Mouse (Mus musculus) heart, embryonic 16.5 days (tissue): ENCODE measurements at regions not wholly inside any gene's neighbourhood (a gene's known extent, or its start where the extent isn't known, plus 50 kb on each side); places are given as distances from the start of the nearest gene placed in this dataset.

Experiments
- ATAC-seq: fragments of 200-750 bp; cut with Nextera tagmentation; replicated peaks from 2 replicates; pipeline ENCODE4 v1.8.0; 2017; ENCODE audit warnings: moderate number of reproducible peaks; ENCODE audit not compliant: insufficient read depth, low FRiP score; ENCODE audit errors: extremely low read depth
- H3K27ac ChIP-seq: fragments of 300-500 bp; sonication (generic); 2 replicates; pipeline ENCODE4 v1.5.1; 2014; ENCODE audit warnings: mild to moderate bottlenecking, low read length, control low read depth, moderate library complexity
- H3K27me3 ChIP-seq: fragments of 300-500 bp; sonication (generic); 2 replicates; pipeline ENCODE4 v1.6.1; 2014; ENCODE audit warnings: low read length, mixed read lengths; ENCODE audit not compliant: control insufficient read depth, insufficient read depth
- H3K36me3 ChIP-seq: fragments of 300-500 bp; sonication (generic); 2 replicates; pipeline ENCODE4 v1.6.1; 2014; ENCODE audit not compliant: control insufficient read depth, insufficient read depth
- H3K4me1 ChIP-seq: fragments of 300-500 bp; sonication (generic); 2 replicates; pipeline ENCODE4 v1.6.1; 2014; ENCODE audit warnings: low read length, mixed read lengths; ENCODE audit not compliant: control insufficient read depth, insufficient read depth
- H3K4me2 ChIP-seq: fragments of 300-500 bp; sonication (generic); 2 replicates; pipeline ENCODE4 v1.6.1; 2014; ENCODE audit warnings: low read depth, mild to moderate bottlenecking, control low read depth, low read length
- H3K4me3 ChIP-seq: fragments of 300-500 bp; sonication (generic); 2 replicates; pipeline ENCODE4 v1.5.1; 2014; ENCODE audit warnings: mild to moderate bottlenecking, control low read depth, low read length
- H3K9ac ChIP-seq: fragments of 300-500 bp; sonication (generic); 2 replicates; pipeline ENCODE4 v1.6.1; 2014; ENCODE audit warnings: low read length, control low read depth
- H3K9me3 ChIP-seq: fragments of 300-500 bp; sonication (generic); replicated peaks from 2 replicates; pipeline ENCODE4 v1.6.1; 2016; ENCODE audit warnings: low read length; ENCODE audit not compliant: control insufficient read depth
- WGBS: fragments of 180-500 bp; shearing (Covaris S2); extraction: QIAGEN DNeasy Blood & Tissue Kit; methylation state at CpG from one replicate; pipeline ENCODE4 v1.1.7; 2014; 5-methylcytosine and 5-hydroxymethylcytosine counted together

DNA sequence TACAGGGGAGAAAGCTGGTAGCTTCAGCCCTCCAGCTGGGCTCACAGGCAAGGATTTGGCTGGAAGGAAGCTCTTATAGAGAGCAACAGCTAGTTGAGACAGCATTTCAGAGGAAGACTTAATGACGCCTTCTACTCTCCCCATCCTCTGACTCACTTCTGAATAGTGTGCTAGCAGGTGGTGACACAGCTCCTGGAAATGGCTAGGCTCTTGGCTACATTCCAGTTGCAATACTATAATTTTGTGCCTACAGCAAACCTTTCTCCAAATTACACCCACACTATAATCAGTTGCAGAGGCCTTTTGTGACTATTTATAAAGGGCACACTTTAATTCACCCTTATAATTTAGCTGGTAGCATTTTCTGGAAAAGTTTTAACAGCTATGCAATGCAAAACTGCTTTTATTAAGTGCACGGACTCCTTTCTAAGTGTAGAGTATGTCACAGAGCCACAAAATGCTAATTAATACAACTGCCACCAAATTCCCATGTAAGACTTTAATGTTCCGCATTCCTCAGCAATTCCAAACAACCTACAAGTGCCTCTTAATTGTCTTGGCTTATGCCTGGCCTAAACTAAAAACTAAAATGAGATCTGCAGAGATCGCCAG is 175.2 kb downstream of the Gnat3 start:
- Histone ChIP-seq H3K9ac (no peak overlapping the region), H3K4me2 (no peak overlapping the region), H3K36me3 (no peaks in the 10 kb centered on the region), H3K4me3 (no peak overlapping the region), H3K9me3 (no peaks in the 10 kb centered on the region), H3K4me1 (no peaks in the 10 kb centered on the region), H3K27me3 (no peaks in the 10 kb centered on the region), H3K27ac (no peak overlapping the region)
- ATAC-seq: no peak
- 71% methylated on average over 4 of the region's 4 CpGs for WGBS

GRCm38 (mm10) chr5:18152241-18152640 is 189.9 kb downstream of the Gnat3 start:
- H3K4me1 ChIP-seq: no peaks in the 10 kb centered on the region
- ATAC-seq: no peak
- no peaks in the 10 kb centered on the region for H3K9me3 ChIP-seq
- no peak overlapping the region for H3K27ac ChIP-seq
- no peaks in the 10 kb centered on the region for H3K27me3 ChIP-seq
- H3K4me2 ChIP-seq: no peak overlapping the region
- H3K4me3 ChIP-seq: no peak overlapping the region
- no peaks in the 10 kb centered on the region for H3K36me3 ChIP-seq
- H3K9ac ChIP-seq: no peak overlapping the region
- 44% methylated on average over 1 of the region's 1 CpGs for WGBS

DNA sequence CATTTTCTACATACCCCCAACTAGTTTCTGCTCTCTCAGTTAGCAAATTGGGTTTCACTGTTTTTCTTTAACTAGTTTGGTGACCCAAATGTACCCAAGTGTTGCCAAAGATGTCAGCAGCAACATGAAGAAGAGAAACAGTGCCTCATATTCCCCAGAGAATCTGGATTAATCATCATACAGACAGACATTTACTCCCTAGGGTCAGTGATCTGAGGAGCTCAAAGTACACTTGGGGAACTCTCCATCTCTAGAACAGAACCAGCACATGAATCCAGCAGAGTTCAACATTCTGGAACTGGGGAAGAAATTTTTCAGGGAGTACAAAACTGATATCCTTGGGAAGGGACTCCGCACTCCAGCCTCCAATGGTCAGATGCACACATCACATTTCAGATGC is 191.4 kb downstream of the Gnat3 start:
- H3K9ac ChIP-seq: no peak overlapping the region
- H3K4me2 ChIP-seq: no peak overlapping the region
- 97% methylated on average over 1 of the region's 1 CpGs for WGBS
- no peak for ATAC-seq
- no peak overlapping the region for H3K27ac ChIP-seq
- H3K4me3 ChIP-seq: no peak overlapping the region
- no peaks in the 10 kb centered on the region for H3K9me3 ChIP-seq
- no peaks in the 10 kb centered on the region for H3K36me3 ChIP-seq
- H3K4me1 ChIP-seq: no peaks in the 10 kb centered on the region
- H3K27me3 ChIP-seq: no peaks in the 10 kb centered on the region

- Histone ChIP-seq H3K4me3 (no peak overlapping the region), H3K9me3 (no peaks in the 10 kb centered on the region), H3K27ac (no peak overlapping the region), H3K9ac (no peak overlapping the region), H3K4me2 (no peak overlapping the region), H3K27me3 (no peaks in the 10 kb centered on the region), H3K4me1 (no peaks in the 10 kb centered on the region), H3K36me3 (no peaks in the 10 kb centered on the region)
- ATAC-seq: no peak
These were observed 196.6 kb downstream of the Gnai1 start for GRCm38 (mm10) chr5:18163515-18163914.

DNA sequence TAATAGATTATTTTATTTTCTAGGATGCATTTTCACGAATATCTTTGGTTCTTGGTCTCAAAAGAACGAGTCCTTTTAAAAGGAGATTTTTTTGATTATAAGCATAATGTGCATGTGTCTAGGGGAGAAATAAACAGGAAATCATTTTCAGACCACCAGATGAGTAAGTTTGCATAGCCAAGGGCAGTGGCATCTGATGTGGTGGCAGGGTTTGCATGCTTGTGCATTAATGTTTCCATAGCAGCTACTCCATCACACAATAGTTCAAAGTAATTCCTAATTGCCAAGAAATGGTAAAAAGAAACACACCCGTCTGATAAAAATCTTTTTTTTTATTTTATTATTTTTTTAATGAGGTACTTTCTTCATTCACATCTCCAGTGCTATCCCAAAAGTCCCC is 182.3 kb downstream of the Gnai1 start:
- H3K36me3 ChIP-seq: no peaks in the 10 kb centered on the region
- H3K9ac ChIP-seq: no peak overlapping the region
- H3K9me3 ChIP-seq: no peaks in the 10 kb centered on the region
- no peaks in the 10 kb centered on the region for H3K4me1 ChIP-seq
- H3K4me2 ChIP-seq: no peak overlapping the region
- H3K27ac ChIP-seq: no peak overlapping the region
- no peak overlapping the region for H3K4me3 ChIP-seq
- H3K27me3 ChIP-seq: no peaks in the 10 kb centered on the region
- no peak for ATAC-seq
- WGBS: 78% methylated on average over 3 of the region's 3 CpGs

GRCm38 (mm10) chr5:18211395-18212057 is 148.6 kb downstream of the Gnai1 start:
- ATAC-seq: no peak
- 73% methylated on average over 4 of the region's 4 CpGs for WGBS
- H3K4me1 ChIP-seq: no peaks in the 10 kb centered on the region

More at GRCm38 (mm10) chr5:18211395-18212057, 148.6 kb downstream of the Gnai1 start:
- H3K36me3 ChIP-seq: no peaks in the 10 kb centered on the region
- no peak overlapping the region for H3K9ac ChIP-seq
- H3K4me3 ChIP-seq: no peak overlapping the region
- no peak overlapping the region for H3K4me2 ChIP-seq
- H3K27me3 ChIP-seq: no peaks in the 10 kb centered on the region
- no peak overlapping the region for H3K27ac ChIP-seq
- H3K9me3 ChIP-seq: no peaks in the 10 kb centered on the region
